In the genomic region with DNA sequence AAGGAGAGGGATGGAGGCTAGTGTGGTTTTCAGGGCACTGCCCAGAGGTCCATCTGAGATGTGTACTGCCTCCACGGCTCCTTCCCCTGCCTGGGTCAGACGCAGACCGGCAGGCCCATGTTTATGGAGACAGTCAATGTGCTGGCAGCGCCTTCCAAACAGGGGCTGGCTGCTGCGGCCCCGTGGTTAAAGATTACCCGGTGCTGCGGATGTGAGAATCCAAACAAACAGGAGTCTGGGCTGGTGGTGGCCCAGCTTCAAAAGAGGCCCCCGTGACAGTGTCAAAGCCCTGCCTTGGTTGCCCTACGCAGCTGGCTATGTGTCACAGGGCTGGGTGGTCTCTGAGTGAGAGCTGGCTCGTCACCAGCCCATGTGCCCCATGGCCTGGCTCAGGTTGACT, we compare ENCODE assay signal across 13 mouse cellular contexts.
DNase-seq lines count a peak whose midpoint lies in the region; ATAC-seq and TF ChIP-seq lines count a peak whose summit lies in the region.
"Had no signal": no experiment of that assay in that cellular context is flagged by ENCODE, and none has a peak within 500 bp of the region (broad histone marks: within the 10 kb centered on the region; RNA-seq: fewer than 3 reads in every experiment).

No protein-coding gene starts in this region.

- no peak overlapping the region for H3K9ac ChIP-seq in embryonic facial prominence, embryonic 15.5 days
- no peak overlapping the region for H3K9ac ChIP-seq in liver, postnatal 0 days (replicated peaks)
- no peak overlapping the region for H3K9ac ChIP-seq in forebrain, embryonic 16.5 days (replicated peaks; ENCODE audit: low read depth, low read length)
- H3K9ac ChIP-seq: limb, embryonic 12.5 days; midbrain, embryonic 15.5 days had no signal

- no peak for TF ChIP-seq CTCF in liver, postnatal 0 days (IDR thresholded peaks at IDR 0.05; ENCODE audit: low read depth)

- H3K4me2 ChIP-seq in embryonic facial prominence, embryonic 15.5 days (replicated peaks), result no peak overlapping the region
- no peak overlapping the region for H3K4me2 ChIP-seq in liver, postnatal 0 days (ENCODE audit: low read depth, low read length)
- no peak overlapping the region for H3K4me2 ChIP-seq in forebrain, embryonic 16.5 days (ENCODE audit: low read length)
- H3K4me2 ChIP-seq: limb, embryonic 12.5 days; midbrain, embryonic 15.5 days had no signal

- 0 out of 2 replicates have a peak, but pooled peaks have one; percentile 30 for ATAC-seq in embryonic facial prominence, embryonic 15.5 days (ENCODE audit: insufficient number of reproducible peaks, low FRiP score, low TSS enrichment, low read depth)
- peak; percentile 84 for ATAC-seq in liver, postnatal 0 days
- no peak for ATAC-seq in forebrain, embryonic 16.5 days
- ATAC-seq: activated CD4-positive, CD25-positive, alpha-beta regulatory T cell, adult 4 months; midbrain, embryonic 15.5 days had no signal

- peak; percentile 16 for DNase-seq in cerebellum, adult 8-10 months
- no peak for DNase-seq in cerebellum, postnatal 4 days (ENCODE audit: low spot score in 2 of 2)
- peak; percentile 79 for DNase-seq in kidney, postnatal 14 days
- peak; percentile 64 for DNase-seq in liver, postnatal 0 days
- no peak for DNase-seq in right cerebral cortex, postnatal 10 days (ENCODE audit: low spot score in 2 of 2)
- DNase-seq in natural killer cell, adult 2 months (ENCODE audit: low spot score in 2 of 2), result no peak
- DNase-seq: cerebellum, postnatal 14 days; gastrocnemius, postnatal 10 days had no signal

- TF ChIP-seq EP300 in liver, postnatal 0 days (IDR thresholded peaks at IDR 0.05; ENCODE audit: low read depth), result no peak

- H3K27ac ChIP-seq in embryonic facial prominence, embryonic 15.5 days (replicated peaks), result 0 out of 2 replicates have a peak overlapping the region, but pooled peaks have one; percentile 28
- peak overlapping the region; percentile 71 for H3K27ac ChIP-seq in liver, postnatal 0 days (ENCODE audit: low read depth)
- no peak overlapping the region for H3K27ac ChIP-seq in forebrain, embryonic 16.5 days (ENCODE audit: low read length)
- H3K27ac ChIP-seq: limb, embryonic 12.5 days; midbrain, embryonic 15.5 days had no signal

- H3K4me1 ChIP-seq in embryonic facial prominence, embryonic 15.5 days, result peaks cover 13% of the 10 kb centered on the region
- H3K4me1 ChIP-seq in liver, postnatal 0 days (ENCODE audit: insufficient read depth), result no peaks in the 10 kb centered on the region; the same call in 1 of the 2 replicates
- no peaks in the 10 kb centered on the region for H3K4me1 ChIP-seq in forebrain, embryonic 16.5 days (replicated peaks; ENCODE audit: control insufficient read depth, insufficient read depth, low read length)

- no peak overlapping the region for H3K4me3 ChIP-seq in embryonic facial prominence, embryonic 15.5 days (replicated peaks)
- H3K4me3 ChIP-seq in liver, postnatal 0 days (ENCODE audit: low read depth, low read length), result no peak overlapping the region
- H3K4me3 ChIP-seq in forebrain, embryonic 16.5 days (replicated peaks; ENCODE audit: low read length), result no peak overlapping the region
- H3K4me3 ChIP-seq: limb, embryonic 12.5 days; midbrain, embryonic 15.5 days had no signal

- H3K27me3 ChIP-seq in embryonic facial prominence, embryonic 15.5 days, result peaks cover 15% of the 10 kb centered on the region
- H3K27me3 ChIP-seq in liver, postnatal 0 days (ENCODE audit: insufficient read depth, low read length), result peaks cover 15% of the 10 kb centered on the region
- H3K27me3 ChIP-seq in forebrain, embryonic 16.5 days (replicated peaks; ENCODE audit: control insufficient read depth, insufficient read depth, low read length), result peaks cover 12% of the 10 kb centered on the region

- H3K36me3 ChIP-seq in embryonic facial prominence, embryonic 15.5 days, result no peaks in the 10 kb centered on the region
- H3K36me3 ChIP-seq in liver, postnatal 0 days (replicated peaks; ENCODE audit: insufficient read depth, low read length), result no peaks in the 10 kb centered on the region
- no peaks in the 10 kb centered on the region for H3K36me3 ChIP-seq in forebrain, embryonic 16.5 days (ENCODE audit: control insufficient read depth, insufficient read depth)
- H3K36me3 ChIP-seq: limb, embryonic 12.5 days; midbrain, embryonic 15.5 days had no signal

- H3K9me3 ChIP-seq in embryonic facial prominence, embryonic 15.5 days (replicated peaks), result no peaks in the 10 kb centered on the region
- no peaks in the 10 kb centered on the region for H3K9me3 ChIP-seq in liver, postnatal 0 days (ENCODE audit: low read length)
- H3K9me3 ChIP-seq in forebrain, embryonic 16.5 days (ENCODE audit: control insufficient read depth, low read length), result no peaks in the 10 kb centered on the region
- H3K9me3 ChIP-seq: limb, embryonic 12.5 days; midbrain, embryonic 15.5 days had no signal

- 66% methylated on average over 11 of the region's 11 CpGs for WGBS in embryonic facial prominence, embryonic 15.5 days
- WGBS in liver, postnatal 0 days (ENCODE audit: insufficient replicate concordance), result 50% methylated on average over 11 of the region's 11 CpGs
- WGBS in forebrain, embryonic 16.5 days, result 81% methylated on average over 11 of the region's 11 CpGs

Comparison
In these comparisons a context has a peak if more than half of its experiments do, and no peak if none do; other contexts are left out.
1. DNase-seq: peak in cerebellum, adult 8-10 months (single experiment), kidney, postnatal 14 days (single experiment) and liver, postnatal 0 days (single experiment); none in cerebellum, postnatal 4 days (0 of 2), right cerebral cortex, postnatal 10 days (0 of 2) and natural killer cell, adult 2 months (0 of 2).